Mouse (Mus musculus) heart, embryonic 14.5 days (tissue): Measurements from ENCODE around the gene Plekhg5. TPM values are rescaled to one million over a fixed set of nuclear protein-coding genes. Genes with fewer than 3 reads are reported as not detected.

Experiments used
- ATAC-seq: fragments of 200-750 bp; cut with Nextera tagmentation; 2 replicates; pipeline ENCODE4 v1.8.0; 2017; ENCODE audit warnings: low read depth, moderate TSS enrichment; ENCODE audit not compliant: insufficient number of reproducible peaks, insufficient read depth, low FRiP score
- H3K27ac ChIP-seq, 2 experiments: fragments of 200-500 bp in 1 of 2; fragments of 300-500 bp in 1 of 2; sonication (generic) in 1 of 2; replicated peaks in 1 of 2; 2 replicates each; pipeline ENCODE4 v1.5.1; 2012 to 2014; ENCODE audit warnings: low read depth in 2 of 2, low read length in 2 of 2, control low read depth in 1 of 2, mild to moderate bottlenecking in 1 of 2, mixed read lengths in 1 of 2; ENCODE audit not compliant: control insufficient read depth in 1 of 2, insufficient read depth in 1 of 2
- H3K27me3 ChIP-seq: fragments of 300-500 bp; sonication (generic); 2 replicates; pipeline ENCODE4 v1.6.1; 2014; ENCODE audit warnings: mild to moderate bottlenecking, low read length, control low read depth; ENCODE audit not compliant: control insufficient read depth, insufficient read depth
- H3K36me3 ChIP-seq: fragments of 300-500 bp; sonication (generic); 2 replicates; pipeline ENCODE4 v1.6.1; 2014; ENCODE audit warnings: mild to moderate bottlenecking, control low read depth, low read length, mixed read lengths; ENCODE audit not compliant: control insufficient read depth, insufficient read depth
- H3K4me1 ChIP-seq, 2 experiments: fragments of 200-500 bp in 1 of 2; fragments of 300-500 bp in 1 of 2; sonication (generic) in 1 of 2; 2 replicates each; pipeline ENCODE4 v1.6.1; 2012 to 2014; ENCODE audit warnings: low read length in 2 of 2, control low read depth in 1 of 2, mixed read lengths in 1 of 2; ENCODE audit not compliant: control insufficient read depth in 2 of 2, insufficient read depth in 2 of 2
- H3K4me2 ChIP-seq: fragments of 300-500 bp; sonication (generic); 2 replicates; pipeline ENCODE4 v1.6.1; 2014; ENCODE audit warnings: mild to moderate bottlenecking, low read length
- H3K4me3 ChIP-seq, 2 experiments: fragments of 200-500 bp in 1 of 2; fragments of 300-500 bp in 1 of 2; sonication (generic) in 1 of 2; 2 replicates each; pipeline ENCODE4 v1.5.1; 2012 to 2014; ENCODE audit warnings: low read length in 2 of 2, mild to moderate bottlenecking in 2 of 2, control low read depth in 1 of 2, low read depth in 1 of 2, moderate library complexity in 1 of 2; ENCODE audit not compliant: control insufficient read depth in 1 of 2, insufficient read depth in 1 of 2
- H3K9ac ChIP-seq: fragments of 300-500 bp; sonication (generic); 2 replicates; pipeline ENCODE4 v1.6.1; 2014; ENCODE audit warnings: mild to moderate bottlenecking, low read length
- H3K9me3 ChIP-seq: fragments of 300-500 bp; sonication (generic); 2 replicates; pipeline ENCODE4 v1.6.1; 2016; ENCODE audit warnings: low read length, control low read depth; ENCODE audit not compliant: control insufficient read depth
- WGBS: fragments of 180-500 bp; shearing (Covaris S2); extraction: QIAGEN DNeasy Blood & Tissue Kit; methylation state at CpG from one replicate; pipeline ENCODE4 v1.1.7; 2014; 5-methylcytosine and 5-hydroxymethylcytosine counted together
- polyA plus RNA-seq: library from polyadenylated mRNA; unstranded; fragments of >200 nt; fragmentation: Nextera tagmentation; extraction: Ambion mirVana; gene quantifications from 2 replicates; pipeline ENCODE4 v1.2.1, GENCODE M21; 2014

Gene Plekhg5
- polyA plus RNA-seq, 1 experiment from 2014 or later: 8.6 TPM

- 1% methylated on average over 70 of the region's 85 CpGs for WGBS
- H3K4me1 ChIP-seq: peaks cover 3 to 27% of the 10 kb centered on the region in 2 experiments; a peak in 3 of 4 replicates
Measured at GRCm38 (mm10) chr4:152130771-152131653, 58.7 kb downstream of the Plekhg5 start.

GRCm38 (mm10) chr4:152131809-152132771 is 59.8 kb downstream of the Plekhg5 start:
- Histone ChIP-seq H3K4me3 (peak overlapping the region; percentile 2 to 39; a peak in 3 of 4 replicates), H3K9ac (no peak overlapping the region), H3K27me3 (peaks cover 77% of the 10 kb centered on the region), H3K27ac (no peak overlapping the region), H3K4me1 (peaks cover 0 to 22% of the 10 kb centered on the region in 2 experiments; a peak in 3 of 4 replicates), H3K9me3 (no peaks in the 10 kb centered on the region), H3K36me3 (no peaks in the 10 kb centered on the region), H3K4me2 (peak overlapping the region; percentile 74)
- WGBS: 9% methylated on average over 50 of the region's 50 CpGs
- no peak for ATAC-seq

More at GRCm38 (mm10) chr4:152130771-152131653, 58.7 kb downstream of the Plekhg5 start:
- ATAC-seq: peak; percentile 57; the same call in 1 of the 2 replicates
- H3K9ac ChIP-seq: peak overlapping the region; percentile 58
- peaks cover 85% of the 10 kb centered on the region for H3K27me3 ChIP-seq
- peak overlapping the region; percentile 34 to 39 for H3K4me3 ChIP-seq
- H3K4me2 ChIP-seq: peak overlapping the region; percentile 74
- no peaks in the 10 kb centered on the region for H3K36me3 ChIP-seq
- H3K9me3 ChIP-seq: no peaks in the 10 kb centered on the region
- H3K27ac ChIP-seq: no peak overlapping the region

GRCm38 (mm10) chr4:152132772-152133169 is 60.5 kb downstream of the Plekhg5 start:
- no peak for ATAC-seq
- H3K36me3 ChIP-seq: no peaks in the 10 kb centered on the region
- no peak overlapping the region for H3K27ac ChIP-seq
- no peak overlapping the region for H3K4me3 ChIP-seq
- peaks cover 0 to 22% of the 10 kb centered on the region in 2 experiments; a peak in 3 of 4 replicates for H3K4me1 ChIP-seq
- H3K9me3 ChIP-seq: no peaks in the 10 kb centered on the region
- H3K27me3 ChIP-seq: peaks cover 70% of the 10 kb centered on the region
- 34% methylated on average over 10 of the region's 10 CpGs for WGBS
- H3K9ac ChIP-seq: no peak overlapping the region
- no peak overlapping the region for H3K4me2 ChIP-seq

- Histone ChIP-seq H3K4me3 (no peak overlapping the region), H3K9me3 (no peaks in the 10 kb centered on the region), H3K27ac (no peak overlapping the region), H3K4me2 (no peak overlapping the region), H3K27me3 (peaks cover 65% of the 10 kb centered on the region), H3K9ac (no peak overlapping the region), H3K4me1 (peaks cover 0 to 24% of the 10 kb centered on the region in 2 experiments; a peak in 3 of 4 replicates), H3K36me3 (no peaks in the 10 kb centered on the region)
- no peak for ATAC-seq
- 51% methylated on average over 5 of the region's 5 CpGs for WGBS
Measured at GRCm38 (mm10) chr4:152133213-152133612, 60.9 kb downstream of the Plekhg5 start.

GRCm38 (mm10) chr4:152134507-152134906 is 62.2 kb downstream of the Plekhg5 start:
- no peak for ATAC-seq
- Histone ChIP-seq H3K4me1 (peaks cover 0 to 30% of the 10 kb centered on the region in 2 experiments; a peak in 3 of 4 replicates), H3K4me3 (no peak overlapping the region), H3K27ac (no peak overlapping the region), H3K36me3 (no peaks in the 10 kb centered on the region), H3K9me3 (no peaks in the 10 kb centered on the region), H3K9ac (no peak overlapping the region), H3K27me3 (peaks cover 52% of the 10 kb centered on the region), H3K4me2 (no peak overlapping the region)

- Histone ChIP-seq H3K4me3 (no peak overlapping the region), H3K4me1 (peaks cover 0 to 29% of the 10 kb centered on the region in 2 experiments; a peak in 3 of 4 replicates), H3K27me3 (peaks cover 44% of the 10 kb centered on the region), H3K9ac (no peak overlapping the region), H3K36me3 (no peaks in the 10 kb centered on the region), H3K27ac (no peak overlapping the region), H3K9me3 (no peaks in the 10 kb centered on the region), H3K4me2 (no peak overlapping the region)
- 77% methylated on average over 12 of the region's 12 CpGs for WGBS
- no peak for ATAC-seq
Measured at GRCm38 (mm10) chr4:152135363-152135762, 63.1 kb downstream of the Plekhg5 start.
